Mouse (Mus musculus) limb, embryonic 11.5 days (tissue): ENCODE results near the gene Pawr. TPM values are rescaled to one million over a fixed set of nuclear protein-coding genes. Genes with fewer than 3 reads are reported as not detected.
"Not testable (repeated sequence)": the region's sequence is repeated elsewhere in the genome, so short reads cannot be mapped to it uniquely, and the experiment has no call there.

Experiments
- ATAC-seq: fragments of 200-750 bp; cut with Nextera tagmentation; 2 replicates; pipeline ENCODE4 v1.8.0; 2017; ENCODE audit warnings: low read depth; ENCODE audit not compliant: insufficient number of reproducible peaks, low FRiP score, low TSS enrichment
- DNase-seq: peaks from one replicate; pipeline ENCODE4 v3.0.0-alpha.2; 2015; ENCODE audit warnings: low spot score
- H3K27ac ChIP-seq: fragments of 300-500 bp; sonication (generic); replicated peaks from 2 replicates; pipeline ENCODE4 v1.5.1; 2014; ENCODE audit warnings: low read depth, mild to moderate bottlenecking, low read length
- H3K27me3 ChIP-seq: fragments of 300-500 bp; sonication (generic); 2 replicates; pipeline ENCODE4 v1.6.1; 2014; ENCODE audit warnings: mild to moderate bottlenecking, low read length, mixed read lengths; ENCODE audit not compliant: control insufficient read depth, insufficient read depth
- H3K36me3 ChIP-seq: fragments of 300-500 bp; sonication (generic); 2 replicates; pipeline ENCODE4 v1.6.1; 2014; ENCODE audit warnings: mild to moderate bottlenecking, low read length, moderate library complexity, mixed read lengths; ENCODE audit not compliant: control insufficient read depth, insufficient read depth
- H3K4me1 ChIP-seq: fragments of 300-500 bp; sonication (generic); 2 replicates; pipeline ENCODE4 v1.6.1; 2014; ENCODE audit warnings: low read length, mixed read lengths; ENCODE audit not compliant: control insufficient read depth, insufficient read depth
- H3K4me2 ChIP-seq: fragments of 300-500 bp; sonication (generic); 2 replicates; pipeline ENCODE4 v1.6.1; 2014; ENCODE audit warnings: low read depth, mild to moderate bottlenecking, moderate library complexity; ENCODE audit not compliant: severe bottlenecking
- H3K4me3 ChIP-seq: fragments of 300-500 bp; sonication (generic); 2 replicates; pipeline ENCODE4 v1.5.1; 2014; ENCODE audit warnings: low read depth, low read length
- H3K9ac ChIP-seq: fragments of 300-500 bp; sonication (generic); 2 replicates; pipeline ENCODE4 v1.6.1; 2014; ENCODE audit warnings: mild to moderate bottlenecking, low read length
- H3K9me3 ChIP-seq: fragments of 300-500 bp; sonication (generic); 2 replicates; pipeline ENCODE4 v1.6.1; 2016; ENCODE audit warnings: low read length; ENCODE audit not compliant: control insufficient read depth
- WGBS: fragments of 180-500 bp; shearing (Covaris S2); extraction: QIAGEN DNeasy Blood & Tissue Kit; methylation state at CpG from one replicate; pipeline ENCODE4 v1.1.7; 2014; 5-methylcytosine and 5-hydroxymethylcytosine counted together
- polyA plus RNA-seq: library from polyadenylated mRNA; unstranded; fragments of >200 nt; fragmentation: Nextera tagmentation; extraction: Ambion mirVana; gene quantifications from 2 replicates; pipeline ENCODE4 v1.2.1, GENCODE M21; 2014

Gene Pawr
- polyA plus RNA-seq, 1 experiment from 2014 or later, result 4.9 TPM

DNA sequence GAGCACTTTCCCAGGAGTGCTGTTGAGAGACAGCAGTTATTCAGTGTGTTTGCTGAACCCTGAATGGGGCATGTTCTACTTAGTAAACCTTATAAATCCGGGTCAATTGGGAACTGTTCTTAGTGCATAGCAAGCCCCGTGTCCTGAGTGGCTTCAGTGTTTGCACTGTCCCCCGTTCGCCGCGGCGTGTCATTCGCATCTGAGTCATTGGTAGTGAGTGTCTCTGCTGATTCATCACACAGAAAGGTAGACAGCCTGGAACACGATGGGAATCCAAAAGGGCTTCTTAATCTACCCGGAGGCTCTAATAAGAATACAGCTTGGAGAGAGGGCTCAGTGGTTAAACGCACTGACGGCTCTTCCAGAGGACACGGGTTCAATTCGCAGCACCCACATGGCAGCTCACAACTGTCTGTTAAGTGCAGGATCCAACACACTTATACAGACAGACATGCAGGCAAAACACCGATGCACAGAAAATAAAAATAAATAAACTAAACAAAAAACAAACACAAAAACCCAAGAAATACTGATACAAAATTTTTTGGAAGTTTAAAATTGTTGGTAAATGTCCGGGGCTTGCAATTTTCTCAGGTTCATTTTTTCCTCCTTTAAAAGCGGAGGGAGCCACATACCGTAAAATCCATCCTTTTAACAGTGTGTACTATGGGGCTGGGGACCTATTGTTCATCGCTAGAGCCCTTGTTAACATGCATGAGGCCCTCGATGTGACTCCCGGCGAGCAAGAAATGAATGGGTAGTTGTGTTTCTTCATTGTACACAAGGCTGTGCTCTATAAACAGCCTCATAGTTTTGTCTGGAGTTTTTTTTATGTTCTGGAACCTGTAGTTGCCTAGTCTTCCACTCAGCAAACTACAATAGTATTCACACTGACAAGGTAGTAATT, 6.4 kb downstream of the Pawr start:
- H3K4me1 ChIP-seq, result no peaks in the 10 kb centered on the region
- no peaks in the 10 kb centered on the region for H3K36me3 ChIP-seq
- WGBS, result 92% methylated on average over 22 of the region's 22 CpGs
- H3K27ac ChIP-seq, result no peak overlapping the region
- no peak for ATAC-seq
- no peak overlapping the region for H3K9ac ChIP-seq
- DNase-seq, result no peak
- no peaks in the 10 kb centered on the region for H3K9me3 ChIP-seq
- H3K4me2 ChIP-seq, result no peak overlapping the region
- H3K27me3 ChIP-seq, result no peaks in the 10 kb centered on the region
- H3K4me3 ChIP-seq, result no peak overlapping the region

DNA sequence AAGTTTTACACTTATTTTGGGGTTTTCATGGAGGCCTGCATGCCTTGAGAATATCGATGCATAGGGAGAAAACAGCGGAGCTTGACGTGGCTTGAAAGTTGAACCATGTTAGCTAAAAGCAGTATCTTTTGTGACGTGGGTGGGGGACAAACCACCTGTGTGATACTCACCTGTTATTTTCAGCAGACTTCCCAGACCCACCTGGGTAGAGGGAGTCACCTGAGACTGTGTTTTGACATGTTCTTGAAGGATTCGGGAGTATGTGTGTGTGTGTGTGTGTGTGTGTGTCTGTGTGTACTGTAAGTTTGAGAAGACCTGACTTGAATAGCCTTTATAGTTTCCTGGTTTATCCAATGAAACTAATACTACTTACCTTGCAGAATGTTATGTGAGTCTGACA, 7.2 kb downstream of the Pawr start:
- Histone ChIP-seq H3K9me3 (no peaks in the 10 kb centered on the region), H3K36me3 (no peaks in the 10 kb centered on the region), H3K27ac (no peak overlapping the region), H3K4me2 (no peak overlapping the region), H3K27me3 (no peaks in the 10 kb centered on the region), H3K4me3 (no peak overlapping the region), H3K4me1 (no peaks in the 10 kb centered on the region), H3K9ac (no peak overlapping the region)
- WGBS, result 89% methylated on average over 5 of the region's 5 CpGs
- ATAC-seq, result no peak
- DNase-seq, result no peak

DNA sequence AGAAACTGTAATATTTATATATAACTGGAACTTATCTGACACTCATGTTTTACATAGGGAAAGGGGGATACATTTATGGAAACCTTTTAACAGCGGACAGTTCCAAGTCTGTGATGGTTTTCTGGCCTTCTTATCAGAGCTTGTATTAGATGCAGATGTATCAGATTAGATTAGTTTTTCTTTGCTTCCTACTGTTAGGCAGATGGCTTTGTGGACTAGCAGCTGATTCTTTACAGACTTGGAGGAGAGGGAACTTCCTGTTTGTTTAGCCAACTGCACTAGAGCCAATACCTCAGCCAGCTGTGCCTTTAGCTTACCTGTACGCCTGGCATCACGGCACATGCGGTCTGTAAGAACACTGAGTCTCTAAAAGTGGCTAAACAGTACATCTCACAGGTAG, 8.0 kb downstream of the Pawr start:
- H3K4me1 ChIP-seq, result no peaks in the 10 kb centered on the region
- no peak overlapping the region for H3K4me3 ChIP-seq
- WGBS, result 95% methylated on average over 4 of the region's 4 CpGs
- no peaks in the 10 kb centered on the region for H3K36me3 ChIP-seq
- no peaks in the 10 kb centered on the region for H3K27me3 ChIP-seq
- DNase-seq, result no peak
- no peak overlapping the region for H3K27ac ChIP-seq
- no peaks in the 10 kb centered on the region for H3K9me3 ChIP-seq
- H3K4me2 ChIP-seq, result no peak overlapping the region
- H3K9ac ChIP-seq, result no peak overlapping the region
- ATAC-seq, result no peak

DNA sequence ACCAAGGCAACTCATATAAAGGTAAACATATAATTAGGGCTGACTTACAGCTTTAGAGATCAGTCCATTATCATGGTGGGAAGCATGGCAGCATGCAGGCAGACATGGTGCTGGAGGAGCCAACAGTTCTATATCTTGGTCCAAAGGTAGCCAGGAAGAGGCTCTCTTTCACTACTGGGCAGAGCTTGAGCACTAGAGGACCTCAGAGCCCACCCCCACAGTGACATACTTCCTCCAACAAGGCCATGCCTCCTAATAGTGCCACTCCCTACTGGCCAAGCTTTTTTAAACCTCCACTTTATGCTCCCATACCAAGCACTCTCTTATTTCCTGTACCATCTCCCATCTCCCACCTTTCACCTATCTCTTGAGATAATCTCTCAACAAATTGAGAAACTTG, 11.8 kb downstream of the Pawr start:
- no peak overlapping the region for H3K4me3 ChIP-seq
- DNase-seq, result no peak
- no peak overlapping the region for H3K27ac ChIP-seq
- no peak overlapping the region for H3K9ac ChIP-seq
- H3K27me3 ChIP-seq, result no peaks in the 10 kb centered on the region
- no peaks in the 10 kb centered on the region for H3K36me3 ChIP-seq
- no peak for ATAC-seq
- no peak overlapping the region for H3K4me2 ChIP-seq
- H3K9me3 ChIP-seq, result no peaks in the 10 kb centered on the region
- H3K4me1 ChIP-seq, result no peaks in the 10 kb centered on the region

DNA sequence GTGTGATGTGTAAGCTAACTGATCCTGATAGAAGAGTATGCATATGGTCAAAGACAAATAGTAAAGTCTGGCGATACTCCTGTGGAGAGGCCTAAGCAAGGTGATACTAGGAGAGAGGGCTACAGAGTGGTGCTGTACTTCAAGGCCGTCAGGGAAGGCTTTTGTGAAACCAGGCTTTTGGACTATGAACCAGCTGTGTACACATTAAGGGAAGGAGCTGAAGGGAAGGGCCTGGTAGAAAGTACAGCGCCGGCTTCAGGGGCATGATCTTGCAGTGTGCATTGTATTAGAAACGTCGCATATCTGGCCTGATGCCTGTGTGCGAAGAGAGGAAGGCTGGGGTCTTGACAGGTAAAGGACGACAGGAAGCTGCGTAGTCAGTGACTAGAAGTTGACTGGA, 13.2 kb downstream of the Pawr start:
- no peaks in the 10 kb centered on the region for H3K4me1 ChIP-seq
- no peak for ATAC-seq
- no peak overlapping the region for H3K27ac ChIP-seq
- no peak for DNase-seq
- no peak overlapping the region for H3K4me3 ChIP-seq
- H3K27me3 ChIP-seq, result no peaks in the 10 kb centered on the region
- no peak overlapping the region for H3K9ac ChIP-seq
- H3K4me2 ChIP-seq, result no peak overlapping the region
- H3K36me3 ChIP-seq, result no peaks in the 10 kb centered on the region
- whole genome bisulfite sequencing, result 94% methylated on average over 9 of the region's 9 CpGs
- H3K9me3 ChIP-seq, result no peaks in the 10 kb centered on the region

DNA sequence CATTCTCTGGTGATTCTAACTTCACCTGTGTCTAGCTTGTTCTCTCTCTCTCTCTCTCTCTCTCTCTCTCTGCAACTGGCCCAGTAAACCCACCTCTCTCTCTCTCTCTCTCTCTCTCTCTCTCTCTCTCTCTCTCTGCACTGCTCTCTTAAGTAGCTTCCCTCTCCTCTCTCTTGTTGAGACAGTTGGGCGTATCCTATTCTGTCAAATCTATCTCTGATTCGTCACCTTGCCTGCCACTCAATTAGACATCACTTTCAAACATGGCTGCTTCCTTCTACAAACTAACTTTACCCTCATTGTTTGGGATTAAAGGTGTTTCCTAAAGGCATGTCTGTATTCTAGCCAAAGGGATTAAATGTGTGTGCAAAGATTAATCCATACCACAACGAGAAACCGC, 14.4 kb downstream of the Pawr start:
- not testable (repeated sequence) for H3K9me3 ChIP-seq, DNase-seq, H3K4me2 ChIP-seq, H3K9ac ChIP-seq, H3K4me3 ChIP-seq, H3K27ac ChIP-seq, ATAC-seq, H3K27me3 ChIP-seq, H3K4me1 ChIP-seq, H3K36me3 ChIP-seq
- WGBS, result 93% methylated on average over 4 of the region's 4 CpGs

DNA sequence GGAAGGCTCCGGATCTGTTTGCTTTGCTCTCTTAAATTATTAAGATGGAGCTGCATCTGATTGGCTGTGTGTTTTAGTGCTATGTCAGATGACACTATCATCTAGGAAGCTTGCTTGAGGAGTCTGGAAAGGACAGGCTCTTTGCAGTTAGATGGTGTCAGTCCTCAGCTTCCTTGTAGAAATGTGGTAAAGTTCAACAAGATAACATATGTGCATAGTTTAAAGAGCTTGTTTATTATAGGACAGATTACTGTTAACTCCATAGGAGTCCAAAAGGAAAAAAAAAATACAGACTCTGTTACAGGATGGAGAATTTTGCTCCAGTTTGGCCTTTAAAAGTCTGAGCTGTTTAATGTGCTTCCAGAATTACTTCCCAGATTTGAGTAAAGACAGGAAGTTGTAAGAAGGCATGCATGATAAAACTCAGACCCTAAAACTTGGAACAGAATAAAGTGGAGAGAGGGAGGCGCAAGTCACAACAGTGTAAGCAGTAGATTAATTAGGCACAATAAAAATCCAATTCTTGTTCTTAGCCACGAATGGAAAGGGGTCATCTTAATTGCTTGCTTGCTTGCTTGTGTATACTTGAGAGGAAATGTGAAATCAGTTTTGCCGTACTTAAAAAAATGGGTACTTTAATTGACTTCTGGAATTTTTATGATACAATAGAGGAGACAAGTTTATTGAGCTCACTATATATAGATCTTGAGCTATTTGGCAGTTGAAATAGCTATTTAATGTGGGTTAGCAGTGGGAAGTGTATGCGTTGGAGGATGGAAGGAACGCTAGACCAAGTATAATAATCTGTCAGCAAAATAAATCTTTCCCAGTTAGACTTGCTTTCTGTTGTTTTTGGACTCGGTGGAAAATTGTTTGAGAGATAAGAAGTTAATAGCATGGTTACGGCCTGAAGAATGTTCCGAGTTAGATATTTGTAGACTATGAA, 18.5 kb downstream of the Pawr start:
- 58% methylated on average over 9 of the region's 9 CpGs for WGBS
- Histone ChIP-seq H3K27me3 (no peaks in the 10 kb centered on the region), H3K9me3 (no peaks in the 10 kb centered on the region), H3K9ac (no peak overlapping the region), H3K4me2 (no peak overlapping the region), H3K36me3 (no peaks in the 10 kb centered on the region), H3K4me3 (no peak overlapping the region), H3K4me1 (no peaks in the 10 kb centered on the region), H3K27ac (no peak overlapping the region)
- ATAC-seq, result no peak
- no peak for DNase-seq

DNA sequence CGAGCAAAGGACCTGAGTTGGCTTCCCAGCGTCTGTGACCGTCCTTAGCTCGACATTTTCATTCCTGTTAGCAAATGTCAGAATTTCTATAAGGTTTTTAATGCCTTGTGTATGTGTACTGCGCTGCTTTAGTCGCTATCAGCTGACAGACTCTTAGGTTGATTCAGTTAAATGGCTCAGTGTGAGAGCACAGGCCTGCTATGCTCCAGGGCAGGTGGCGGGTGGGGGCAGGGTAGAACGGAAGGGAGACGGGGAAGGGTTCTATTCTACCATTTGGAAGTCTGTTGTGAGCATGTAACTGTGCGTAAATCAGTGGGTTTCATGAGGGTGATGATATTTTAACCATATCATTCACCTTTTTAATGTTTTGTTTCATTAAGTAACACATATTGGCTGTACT, 21.0 kb downstream of the Pawr start:
- 81% methylated on average over 10 of the region's 10 CpGs for WGBS

More for the DNA sequence above, 21.0 kb downstream of the Pawr start:
- Histone ChIP-seq H3K4me2 (no peak overlapping the region), H3K4me1 (no peaks in the 10 kb centered on the region), H3K27me3 (no peaks in the 10 kb centered on the region), H3K36me3 (no peaks in the 10 kb centered on the region), H3K9me3 (no peaks in the 10 kb centered on the region), H3K4me3 (no peak overlapping the region), H3K9ac (no peak overlapping the region), H3K27ac (no peak overlapping the region)
- ATAC-seq (no peak; the same call in 1 of the 2 replicates), DNase-seq (no peak)
